Mouse (Mus musculus): ENCODE measurements around the gene Zfp800. TPM values are rescaled to one million over a fixed set of nuclear protein-coding genes. Genes with fewer than 3 reads are reported as not detected.

Zfp800 gene
- polyA plus RNA-seq, 1 experiment: 11.5 TPM

GRCm38 (mm10) chr6:28345181-28345580 lies 52.6 kb downstream of the Zfp800 start:
- Histone ChIP-seq H3K4me3 (ENCODE audit: insufficient read depth, low read depth, low read length) (no peak overlapping the region), H3K27ac (replicated peaks; ENCODE audit: low read depth, low read length) (no peak overlapping the region), H3K4me1 (ENCODE audit: control insufficient read depth, insufficient read depth, insufficient read length, low read length) (no peaks in the 10 kb centered on the region)

GRCm38 (mm10) chr6:28342863-28343262 lies 54.9 kb downstream of the Zfp800 start:
- H3K4me1 ChIP-seq (ENCODE audit: control insufficient read depth, insufficient read depth, insufficient read length, low read length): no peaks in the 10 kb centered on the region
- no peak overlapping the region for H3K4me3 ChIP-seq (ENCODE audit: insufficient read depth, low read depth, low read length)
- H3K27ac ChIP-seq (replicated peaks; ENCODE audit: low read depth, low read length): no peak overlapping the region

DNA sequence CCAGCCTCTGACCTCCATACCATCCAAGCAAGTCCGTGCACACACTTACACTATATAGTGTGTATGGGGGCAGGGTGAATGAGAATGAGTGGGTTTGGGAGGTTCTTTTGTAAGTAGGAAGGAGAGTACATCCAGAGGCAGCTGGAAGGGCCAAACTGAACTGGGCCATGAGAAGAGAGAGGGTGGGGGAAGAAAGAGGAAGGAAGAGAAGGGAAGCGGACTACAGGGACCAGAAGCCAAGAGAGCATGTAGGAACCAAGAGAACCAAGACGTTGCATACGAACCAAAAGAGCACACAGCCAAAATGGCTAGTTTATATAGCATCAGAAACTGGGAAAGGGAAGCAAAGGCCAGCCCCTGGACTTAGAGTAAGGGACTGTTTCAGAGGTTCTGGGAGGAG lies 56.6 kb downstream of the Zfp800 start:
- Histone ChIP-seq H3K4me1 (ENCODE audit: control insufficient read depth, insufficient read depth, insufficient read length, low read length) (no peaks in the 10 kb centered on the region), H3K4me3 (ENCODE audit: insufficient read depth, low read depth, low read length) (no peak overlapping the region), H3K27ac (replicated peaks; ENCODE audit: low read depth, low read length) (no peak overlapping the region)

DNA sequence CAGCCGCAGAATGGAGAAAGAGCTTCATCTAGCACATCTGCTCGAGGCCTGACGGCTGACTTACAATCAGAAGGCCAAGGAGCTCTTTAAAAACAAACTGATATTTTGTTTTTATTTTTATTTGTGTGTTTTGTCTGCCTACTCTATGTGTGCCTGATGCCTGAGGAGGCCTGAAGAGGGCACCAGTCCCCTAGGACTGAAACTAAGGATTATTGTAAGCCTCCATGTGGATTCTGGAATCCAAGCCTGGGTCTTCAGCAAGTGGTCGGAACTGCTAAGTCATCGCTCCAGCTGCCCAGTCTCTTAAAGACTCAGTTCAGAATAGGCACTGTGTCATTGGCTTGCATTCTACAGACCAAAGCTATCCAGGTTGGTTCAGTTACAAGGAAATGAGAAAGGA lies 58.4 kb downstream of the Zfp800 start:
- Histone ChIP-seq H3K27ac (replicated peaks; ENCODE audit: low read depth, low read length) (no peak overlapping the region), H3K4me3 (ENCODE audit: insufficient read depth, low read depth, low read length) (no peak overlapping the region), H3K4me1 (ENCODE audit: control insufficient read depth, insufficient read depth, insufficient read length, low read length) (no peaks in the 10 kb centered on the region)

DNA sequence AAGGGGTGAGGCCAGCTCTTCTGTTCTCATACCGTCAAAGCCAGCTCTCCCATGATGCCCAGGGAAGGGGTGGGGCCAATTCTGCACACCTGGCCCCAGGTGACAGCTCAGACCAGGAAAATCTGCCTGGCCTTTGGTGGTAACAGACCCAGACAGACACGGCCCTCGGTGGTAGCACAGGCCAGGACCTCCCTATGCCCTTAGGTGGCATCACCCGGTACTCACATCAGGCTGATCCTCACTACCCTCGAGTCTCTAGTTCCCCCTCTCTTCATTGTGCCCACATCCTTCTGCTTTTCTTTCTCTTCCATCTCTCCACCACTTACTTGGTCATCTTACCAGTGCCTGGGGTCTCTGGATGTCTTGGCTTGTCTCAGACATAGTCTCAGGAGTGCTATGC lies 64.1 kb downstream of the Zfp800 start:
- no peaks in the 10 kb centered on the region for H3K4me1 ChIP-seq (ENCODE audit: control insufficient read depth, insufficient read depth, insufficient read length, low read length)
- no peak overlapping the region for H3K27ac ChIP-seq (replicated peaks; ENCODE audit: low read depth, low read length)
- H3K4me3 ChIP-seq (ENCODE audit: insufficient read depth, low read depth, low read length): no peak overlapping the region

DNA sequence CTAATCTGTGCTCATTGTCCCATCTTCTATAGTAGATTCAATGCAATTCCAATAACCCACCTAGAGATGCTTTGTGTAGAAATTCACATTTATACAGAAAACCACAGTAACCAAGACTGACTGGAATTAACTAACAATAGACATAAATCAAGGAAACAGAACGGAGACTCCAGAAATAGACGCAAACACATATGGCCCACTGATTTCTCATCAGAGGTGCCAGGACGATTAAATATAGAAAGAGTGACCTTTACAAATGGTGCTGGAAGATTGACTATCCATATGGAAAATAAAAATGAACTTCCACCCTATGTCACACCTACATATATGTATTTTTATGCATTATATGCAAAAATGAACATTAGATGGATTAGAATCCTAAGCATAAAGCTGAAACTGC lies 65.3 kb downstream of the Zfp800 start:
- H3K4me3 ChIP-seq (ENCODE audit: insufficient read depth, low read depth, low read length): no peak overlapping the region
- no peaks in the 10 kb centered on the region for H3K4me1 ChIP-seq (ENCODE audit: control insufficient read depth, insufficient read depth, insufficient read length, low read length)
- no peak overlapping the region for H3K27ac ChIP-seq (replicated peaks; ENCODE audit: low read depth, low read length)

- Histone ChIP-seq H3K4me1 (ENCODE audit: control insufficient read depth, insufficient read depth, insufficient read length, low read length) (no peaks in the 10 kb centered on the region), H3K4me3 (ENCODE audit: insufficient read depth, low read depth, low read length) (no peak overlapping the region), H3K27ac (replicated peaks; ENCODE audit: low read depth, low read length) (no peak overlapping the region)
Observed at GRCm38 (mm10) chr6:28329815-28330214, 68.0 kb downstream of the Zfp800 start.

- Histone ChIP-seq H3K4me3 (ENCODE audit: insufficient read depth, low read depth, low read length) (no peak overlapping the region), H3K27ac (replicated peaks; ENCODE audit: low read depth, low read length) (no peak overlapping the region), H3K4me1 (ENCODE audit: control insufficient read depth, insufficient read depth, insufficient read length, low read length) (no peaks in the 10 kb centered on the region)
Observed at GRCm38 (mm10) chr6:28329002-28329596, 68.7 kb downstream of the Zfp800 start.

- no peaks in the 10 kb centered on the region for H3K4me1 ChIP-seq (ENCODE audit: control insufficient read depth, insufficient read depth, insufficient read length, low read length)
- no peak overlapping the region for H3K27ac ChIP-seq (replicated peaks; ENCODE audit: low read depth, low read length)
Observed at GRCm38 (mm10) chr6:28326720-28327119, 71.1 kb downstream of the Zfp800 start.

DNA sequence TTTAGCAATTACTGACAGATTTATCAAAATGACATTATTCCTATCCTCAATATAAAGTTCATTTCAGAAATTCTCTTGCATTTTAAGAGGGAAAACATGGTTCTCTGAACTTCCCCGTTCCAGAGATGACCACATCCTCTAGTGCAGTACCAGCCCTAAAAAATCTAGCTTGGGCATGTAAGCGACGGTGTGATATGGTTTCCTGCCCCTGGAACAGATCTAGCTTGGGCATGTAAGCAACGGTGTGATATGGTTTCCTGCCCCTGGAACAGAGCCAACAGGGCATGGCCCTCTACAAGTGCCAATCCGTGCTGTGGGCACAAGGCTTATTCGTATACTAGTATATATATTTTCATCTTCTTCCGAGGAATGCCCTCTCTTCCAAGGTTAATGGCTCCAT lies 75.4 kb downstream of the Zfp800 start:
- Histone ChIP-seq H3K4me3 (ENCODE audit: insufficient read depth, low read depth, low read length) (no peak overlapping the region), H3K4me1 (ENCODE audit: control insufficient read depth, insufficient read depth, insufficient read length, low read length) (no peaks in the 10 kb centered on the region), H3K27ac (replicated peaks; ENCODE audit: low read depth, low read length) (no peak overlapping the region)

More at GRCm38 (mm10) chr6:28326720-28327119, 71.1 kb downstream of the Zfp800 start:
- H3K4me3 ChIP-seq (ENCODE audit: insufficient read depth, low read depth, low read length): no peak overlapping the region

DNA sequence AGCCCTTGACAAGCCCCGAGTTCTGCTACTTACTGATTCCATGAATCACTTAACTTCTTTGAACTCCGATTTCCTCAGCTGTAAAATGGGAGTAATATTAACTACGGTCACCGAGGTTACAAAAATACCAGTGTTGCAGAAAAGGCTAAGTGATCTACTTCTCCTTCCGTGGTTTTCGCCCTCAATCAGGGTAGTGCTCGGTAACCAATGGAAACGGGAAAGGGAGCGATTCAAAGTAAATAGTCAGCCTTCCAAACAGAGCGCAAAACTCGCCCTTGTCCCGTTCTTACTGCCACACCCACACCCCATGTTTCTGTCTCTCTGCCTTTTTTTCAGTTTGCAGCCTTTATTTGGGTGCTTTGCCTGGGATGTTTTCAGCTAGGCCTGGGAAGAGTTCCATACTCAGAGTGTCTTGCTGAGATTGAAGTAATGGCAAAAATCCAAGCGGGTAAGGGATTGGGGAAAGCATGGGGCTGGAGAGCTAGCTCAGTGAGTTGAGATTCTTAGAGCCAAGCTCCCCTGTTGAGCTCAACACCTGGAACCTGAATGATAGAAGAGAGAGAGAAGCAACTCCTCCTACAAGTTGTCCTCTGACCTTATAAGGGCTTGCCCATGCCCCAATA lies 78.0 kb downstream of the Zfp800 start:
- no peaks in the 10 kb centered on the region for H3K4me1 ChIP-seq (ENCODE audit: control insufficient read depth, insufficient read depth, insufficient read length, low read length)
- peak overlapping the region; percentile 21; the same call in 1 of the 2 replicates for H3K27ac ChIP-seq (replicated peaks; ENCODE audit: low read depth, low read length)
- H3K4me3 ChIP-seq (ENCODE audit: insufficient read depth, low read depth, low read length): no peak overlapping the region

GRCm38 (mm10) chr6:28318820-28319573 lies 78.8 kb downstream of the Zfp800 start:
- Histone ChIP-seq H3K4me3 (ENCODE audit: insufficient read depth, low read depth, low read length) (no peak overlapping the region), H3K27ac (replicated peaks; ENCODE audit: low read depth, low read length) (no peak overlapping the region; the same call in 1 of the 2 replicates), H3K4me1 (ENCODE audit: control insufficient read depth, insufficient read depth, insufficient read length, low read length) (no peaks in the 10 kb centered on the region)

- H3K4me1 ChIP-seq (ENCODE audit: control insufficient read depth, insufficient read depth, insufficient read length, low read length): no peaks in the 10 kb centered on the region
- no peak overlapping the region for H3K4me3 ChIP-seq (ENCODE audit: insufficient read depth, low read depth, low read length)
- H3K27ac ChIP-seq (replicated peaks; ENCODE audit: low read depth, low read length): no peak overlapping the region
Observed at GRCm38 (mm10) chr6:28315208-28315607, 82.6 kb downstream of the Zfp800 start.

- Histone ChIP-seq H3K4me1 (ENCODE audit: control insufficient read depth, insufficient read depth, insufficient read length, low read length) (no peaks in the 10 kb centered on the region), H3K27ac (replicated peaks; ENCODE audit: low read depth, low read length) (no peak overlapping the region), H3K4me3 (ENCODE audit: insufficient read depth, low read depth, low read length) (no peak overlapping the region)
Observed at GRCm38 (mm10) chr6:28312067-28312466, 85.7 kb downstream of the Zfp800 start.

GRCm38 (mm10) chr6:28309692-28310091 lies 88.1 kb downstream of the Zfp800 start:
- no peaks in the 10 kb centered on the region for H3K4me1 ChIP-seq (ENCODE audit: control insufficient read depth, insufficient read depth, insufficient read length, low read length)
- no peak overlapping the region for H3K27ac ChIP-seq (replicated peaks; ENCODE audit: low read depth, low read length)
- no peak overlapping the region for H3K4me3 ChIP-seq (ENCODE audit: insufficient read depth, low read depth, low read length)

DNA sequence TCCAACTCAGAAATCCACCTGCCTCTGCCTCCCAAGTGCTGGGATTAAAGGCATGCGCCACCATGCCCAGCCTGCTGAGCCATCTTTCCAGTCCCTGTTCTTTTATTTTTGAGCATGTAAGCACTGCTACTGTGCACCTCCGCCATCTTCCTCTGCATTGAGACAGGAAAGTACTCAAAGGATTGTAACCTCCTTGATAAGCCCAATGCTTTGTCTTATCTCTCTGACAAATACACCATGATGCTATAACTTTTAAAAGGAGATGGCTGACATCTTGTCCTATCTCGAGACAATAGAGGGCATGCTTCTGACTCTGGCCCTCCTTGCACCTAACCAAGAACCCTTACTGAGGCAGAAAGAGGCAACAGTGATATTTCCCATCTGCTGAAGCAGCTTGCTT lies 88.9 kb downstream of the Zfp800 start:
- Histone ChIP-seq H3K27ac (replicated peaks; ENCODE audit: low read depth, low read length) (no peak overlapping the region), H3K4me3 (ENCODE audit: insufficient read depth, low read depth, low read length) (no peak overlapping the region), H3K4me1 (ENCODE audit: control insufficient read depth, insufficient read depth, insufficient read length, low read length) (no peaks in the 10 kb centered on the region)
